Mouse (Mus musculus) liver, embryonic 16.5 days (tissue): ENCODE results near the gene Cd34. TPM values are rescaled to one million over a fixed set of nuclear protein-coding genes. Genes with fewer than 3 reads are reported as not detected.

Experiments
- ATAC-seq: fragments of 200-750 bp; cut with Nextera tagmentation; 2 replicates; pipeline ENCODE4 v1.8.0; 2017; ENCODE audit warnings: low read depth, mild to moderate bottlenecking, moderate number of reproducible peaks, moderate library complexity
- H3K27ac ChIP-seq: fragments of 300-500 bp; sonication (generic); 2 replicates; pipeline ENCODE4 v1.5.1; 2014; ENCODE audit warnings: mild to moderate bottlenecking, low read length
- H3K27me3 ChIP-seq: fragments of 300-500 bp; sonication (generic); 2 replicates; pipeline ENCODE4 v1.6.1; 2014; ENCODE audit warnings: low read depth, low read length, mixed read lengths; ENCODE audit not compliant: control insufficient read depth, insufficient read depth
- H3K36me3 ChIP-seq: fragments of 300-500 bp; sonication (generic); 2 replicates; pipeline ENCODE4 v1.6.1; 2014; ENCODE audit warnings: mild to moderate bottlenecking; ENCODE audit not compliant: control insufficient read depth, insufficient read depth
- H3K4me1 ChIP-seq: fragments of 300-500 bp; sonication (generic); 2 replicates; pipeline ENCODE4 v1.6.1; 2014; ENCODE audit warnings: low read depth, low read length, mixed read lengths; ENCODE audit not compliant: control insufficient read depth
- H3K4me2 ChIP-seq: fragments of 300-500 bp; sonication (generic); 2 replicates; pipeline ENCODE4 v1.6.1; 2014; ENCODE audit warnings: low read depth, low read length, mixed read lengths
- H3K4me3 ChIP-seq: fragments of 300-500 bp; sonication (generic); 2 replicates; pipeline ENCODE4 v1.5.1; 2014; ENCODE audit warnings: low read depth, mild to moderate bottlenecking, low read length
- H3K9ac ChIP-seq: fragments of 300-500 bp; sonication (generic); 2 replicates; pipeline ENCODE4 v1.6.1; 2014; ENCODE audit warnings: low read depth, low read length
- H3K9me3 ChIP-seq: fragments of 300-500 bp; sonication (generic); replicated peaks from 2 replicates; pipeline ENCODE4 v1.6.1; 2016; ENCODE audit warnings: low read length; ENCODE audit not compliant: control insufficient read depth
- WGBS: fragments of 180-500 bp; shearing (Covaris S2); extraction: QIAGEN DNeasy Blood & Tissue Kit; methylation state at CpG from one replicate; pipeline ENCODE4 v1.1.7; 2014; ENCODE audit not compliant: insufficient replicate concordance; 5-methylcytosine and 5-hydroxymethylcytosine counted together
- polyA plus RNA-seq: library from polyadenylated mRNA; unstranded; fragments of >200 nt; fragmentation: Nextera tagmentation; extraction: Ambion mirVana; gene quantifications from 2 replicates; pipeline ENCODE4 v1.2.1, GENCODE M21; 2015

Cd34 gene
- polyA plus RNA-seq, 1 experiment from 2014 or later: 9.4 TPM

DNA sequence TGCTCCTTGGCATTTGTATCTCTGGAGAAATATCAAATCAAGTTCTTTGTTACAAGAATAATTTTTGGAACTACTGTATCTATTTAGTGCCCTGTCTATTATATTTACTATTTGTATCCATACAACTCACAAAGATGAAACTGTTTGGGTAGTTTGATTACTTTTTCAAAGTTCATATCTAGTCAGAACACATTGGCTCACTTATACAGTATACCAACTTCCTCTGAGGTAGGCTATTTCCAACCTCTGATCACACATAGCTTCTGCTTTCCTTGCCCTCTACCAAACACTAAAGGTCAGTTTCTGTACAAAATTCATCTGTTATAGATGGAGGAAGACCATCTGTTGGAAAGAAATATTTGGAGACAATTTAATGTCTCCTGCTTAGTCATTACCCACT is 16.1 kb downstream of the Cd34 start:
- no peak for ATAC-seq
- no peaks in the 10 kb centered on the region for H3K27me3 ChIP-seq
- H3K4me1 ChIP-seq: no peaks in the 10 kb centered on the region
- no peak overlapping the region for H3K4me3 ChIP-seq
- no peaks in the 10 kb centered on the region for H3K9me3 ChIP-seq
- H3K36me3 ChIP-seq: no peaks in the 10 kb centered on the region
- no peak overlapping the region for H3K9ac ChIP-seq
- H3K27ac ChIP-seq: no peak overlapping the region
- no peak overlapping the region for H3K4me2 ChIP-seq

DNA sequence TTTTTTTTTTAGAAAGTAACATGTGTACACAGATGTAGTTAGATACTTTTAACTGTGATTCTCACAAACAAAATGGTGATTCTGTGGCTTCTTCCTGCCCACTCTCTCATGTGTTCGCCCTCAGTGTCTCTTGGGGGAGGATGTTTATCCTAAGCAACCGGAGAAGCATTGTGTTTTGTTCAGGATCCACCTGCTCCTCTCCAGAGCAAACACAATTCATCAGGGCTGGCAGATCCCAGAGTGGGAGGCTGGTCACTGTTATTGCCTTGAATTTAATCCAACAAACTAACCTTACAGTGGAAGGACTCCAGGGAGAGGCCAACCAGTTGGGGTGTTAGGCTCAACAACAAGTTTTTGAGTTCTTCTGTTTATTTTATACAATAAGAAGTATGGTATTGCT is 17.1 kb downstream of the Cd34 start:
- WGBS: 49% methylated on average over 2 of the region's 2 CpGs
- no peaks in the 10 kb centered on the region for H3K27me3 ChIP-seq
- no peak overlapping the region for H3K4me2 ChIP-seq
- no peaks in the 10 kb centered on the region for H3K9me3 ChIP-seq
- no peak overlapping the region for H3K9ac ChIP-seq
- no peak for ATAC-seq
- H3K36me3 ChIP-seq: no peaks in the 10 kb centered on the region
- no peak overlapping the region for H3K4me3 ChIP-seq
- no peaks in the 10 kb centered on the region for H3K4me1 ChIP-seq
- no peak overlapping the region for H3K27ac ChIP-seq

DNA sequence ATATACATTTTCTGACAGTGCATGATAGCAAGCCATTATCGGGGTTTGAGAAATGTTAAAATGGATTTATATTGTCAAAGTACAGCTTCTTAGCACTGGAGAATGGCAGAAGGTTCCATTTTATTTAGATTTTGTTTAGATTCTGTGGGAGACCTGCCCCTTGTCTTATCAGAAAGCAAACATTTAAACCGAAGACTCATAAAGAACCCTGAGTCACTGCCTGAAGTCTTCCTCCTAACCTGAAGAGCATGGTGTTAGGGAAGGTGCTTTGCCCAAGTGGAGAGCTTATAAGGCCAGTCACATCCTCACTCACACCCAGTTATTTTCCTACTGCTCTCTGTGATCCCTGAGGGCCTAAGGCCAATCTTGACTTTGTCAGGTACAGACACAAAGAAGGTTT is 18.4 kb downstream of the Cd34 start:
- Histone ChIP-seq H3K4me3 (no peak overlapping the region), H3K4me2 (no peak overlapping the region), H3K27me3 (no peaks in the 10 kb centered on the region), H3K9ac (no peak overlapping the region), H3K9me3 (no peaks in the 10 kb centered on the region), H3K27ac (no peak overlapping the region), H3K36me3 (no peaks in the 10 kb centered on the region), H3K4me1 (no peaks in the 10 kb centered on the region)
- 41% methylated on average over 2 of the region's 2 CpGs for WGBS
- no peak for ATAC-seq

DNA sequence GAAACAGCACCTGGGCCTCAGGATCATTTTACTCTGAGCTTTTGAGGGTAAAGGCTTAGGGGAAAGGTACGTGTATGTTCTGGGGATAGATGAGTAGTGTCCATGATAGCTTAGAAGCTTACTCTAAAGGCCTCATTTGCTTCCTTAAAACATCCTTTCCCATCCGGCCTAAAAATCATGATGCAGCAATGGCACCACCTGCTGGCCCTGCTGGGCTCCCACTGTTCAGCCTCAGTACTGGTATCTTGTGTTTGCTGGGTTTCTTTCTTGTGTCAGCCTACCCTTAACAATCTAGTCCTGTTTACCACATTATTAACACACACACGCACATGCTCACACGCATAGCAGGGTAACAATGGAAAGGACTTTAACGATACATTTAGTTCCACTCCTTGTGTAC is 23.6 kb downstream of the Cd34 start:
- no peak overlapping the region for H3K4me3 ChIP-seq
- 37% methylated on average over 5 of the region's 5 CpGs for WGBS
- no peak overlapping the region for H3K4me2 ChIP-seq
- no peak overlapping the region for H3K9ac ChIP-seq
- 0 out of 2 replicates have a peak, but pooled peaks have one; percentile 27 for ATAC-seq
- no peaks in the 10 kb centered on the region for H3K9me3 ChIP-seq
- no peak overlapping the region for H3K27ac ChIP-seq
- H3K27me3 ChIP-seq: no peaks in the 10 kb centered on the region
- no peaks in the 10 kb centered on the region for H3K36me3 ChIP-seq
- H3K4me1 ChIP-seq: no peaks in the 10 kb centered on the region

DNA sequence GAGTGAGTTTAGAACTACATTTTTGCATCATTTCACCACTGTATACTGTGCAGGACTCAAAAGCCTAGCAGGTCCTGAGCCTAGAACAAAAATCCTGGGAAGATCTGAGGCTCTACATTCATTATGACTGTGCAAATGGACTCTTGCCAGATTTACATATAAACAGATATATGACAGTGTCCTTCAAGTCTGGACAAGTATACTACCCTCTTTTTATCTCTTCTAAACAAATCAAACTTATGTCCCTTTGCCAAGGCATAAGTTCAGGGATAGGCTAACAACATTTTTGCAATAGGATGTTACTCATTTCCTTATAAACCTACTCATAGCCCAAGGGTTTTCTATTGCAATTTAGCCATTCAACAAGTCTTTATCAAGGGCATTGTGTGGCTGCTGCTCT is 24.1 kb downstream of the Cd34 start:
- Histone ChIP-seq H3K4me2 (no peak overlapping the region), H3K36me3 (no peaks in the 10 kb centered on the region), H3K27ac (no peak overlapping the region), H3K9ac (no peak overlapping the region), H3K9me3 (no peaks in the 10 kb centered on the region), H3K4me3 (no peak overlapping the region), H3K4me1 (no peaks in the 10 kb centered on the region), H3K27me3 (no peaks in the 10 kb centered on the region)
- no peak for ATAC-seq

DNA sequence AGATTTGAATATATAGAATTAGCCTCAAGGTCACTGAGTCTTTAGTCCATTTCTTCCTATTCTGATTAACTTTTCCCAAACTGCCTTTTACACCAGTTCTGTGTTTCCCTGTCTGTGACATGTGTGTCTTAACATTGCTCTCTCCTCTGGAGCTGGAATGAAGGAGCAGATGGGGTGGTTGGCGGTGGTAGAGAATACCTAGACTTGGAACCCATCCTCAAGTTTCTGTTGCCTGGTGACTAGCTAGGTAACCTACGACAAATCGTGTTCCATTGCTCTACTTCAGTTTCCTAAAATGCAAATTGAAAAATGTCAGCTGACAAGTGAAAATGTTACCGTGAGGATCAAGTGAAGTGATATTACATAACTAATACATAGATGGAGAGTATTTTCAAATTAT is 33.4 kb downstream of the Cd34 start:
- Histone ChIP-seq H3K4me2 (no peak overlapping the region), H3K27ac (no peak overlapping the region), H3K9me3 (no peaks in the 10 kb centered on the region), H3K4me1 (peaks cover 7% of the 10 kb centered on the region), H3K4me3 (no peak overlapping the region), H3K36me3 (no peaks in the 10 kb centered on the region), H3K27me3 (no peaks in the 10 kb centered on the region), H3K9ac (no peak overlapping the region)
- 64% methylated on average over 4 of the region's 4 CpGs for WGBS
- no peak for ATAC-seq

DNA sequence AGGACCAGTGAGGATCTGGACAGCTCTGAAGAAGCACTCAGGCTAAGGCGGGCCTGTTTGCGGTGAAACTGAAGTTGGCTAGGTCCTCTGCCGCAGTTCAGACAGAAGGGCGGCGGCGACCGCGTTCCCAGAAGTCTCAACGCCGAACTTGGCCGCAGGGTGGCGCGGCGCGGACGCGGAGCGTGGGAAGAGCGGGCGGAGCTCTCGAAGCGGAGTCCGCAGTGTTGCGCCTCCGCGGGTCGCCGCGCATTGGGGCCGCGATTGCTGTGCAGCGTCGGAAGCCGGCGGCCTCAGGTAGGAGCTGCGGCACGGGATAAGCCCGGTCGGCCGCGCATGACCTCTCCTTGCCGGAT is 37.5 kb downstream of the Cd34 start:
- Histone ChIP-seq H3K4me3 (peak overlapping the region; percentile 75), H3K27me3 (no peaks in the 10 kb centered on the region), H3K4me2 (peak overlapping the region; percentile 98), H3K27ac (peak overlapping the region; percentile 57; the same call in 1 of the 2 replicates), H3K4me1 (peaks cover 26% of the 10 kb centered on the region), H3K9ac (peak overlapping the region; percentile 82), H3K9me3 (no peaks in the 10 kb centered on the region), H3K36me3 (no peaks in the 10 kb centered on the region)
- peak; percentile 85 for ATAC-seq
- under 1% methylated on average over 41 of the region's 42 CpGs for WGBS

DNA sequence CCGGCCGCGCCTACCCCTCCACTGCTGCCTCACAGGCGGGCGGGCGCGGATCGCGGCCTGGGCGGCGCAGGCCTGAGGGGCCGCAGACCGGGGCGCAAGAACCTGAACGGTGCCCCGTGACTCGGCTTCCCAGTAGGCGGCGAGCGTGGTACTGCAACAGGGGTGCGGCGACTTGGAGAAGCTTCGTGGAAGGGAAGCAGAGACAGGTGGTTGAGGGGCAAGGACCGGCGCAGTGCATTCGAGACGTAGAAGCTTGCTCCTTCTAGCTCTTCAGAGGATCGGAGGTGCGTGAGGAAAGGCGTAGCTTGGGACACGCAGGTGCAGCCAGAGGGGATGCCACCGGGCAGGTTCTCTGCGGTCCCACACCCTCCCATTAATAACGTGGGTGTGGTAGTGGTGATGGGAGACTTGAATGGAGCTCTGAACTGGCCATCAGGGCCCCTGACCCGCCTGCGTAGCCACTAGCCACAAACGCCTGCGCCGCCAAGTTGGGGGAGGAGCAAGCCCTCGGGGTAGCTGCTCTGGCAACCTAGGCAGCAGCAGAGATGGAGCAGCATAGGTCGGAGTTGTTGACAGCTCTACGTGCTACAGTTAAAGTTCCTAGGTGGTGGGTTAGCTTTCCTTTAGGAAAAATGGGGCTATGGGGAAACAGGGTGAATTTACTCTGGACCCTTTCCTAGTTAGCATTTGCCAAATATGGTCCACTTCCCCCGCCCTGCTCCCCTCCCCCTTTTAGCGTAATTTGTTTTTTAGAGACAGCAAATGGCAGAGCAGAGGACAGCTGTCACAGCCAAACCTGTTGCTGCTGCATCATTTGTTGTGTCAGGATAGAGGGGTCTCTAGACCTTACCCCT is 38.1 kb downstream of the Cd34 start:
- peak; percentile 85 for ATAC-seq
- Histone ChIP-seq H3K4me1 (peaks cover 31% of the 10 kb centered on the region), H3K9ac (peak overlapping the region; percentile 82), H3K27me3 (no peaks in the 10 kb centered on the region), H3K4me3 (peak overlapping the region; percentile 75), H3K27ac (peak overlapping the region; percentile 57; the same call in 1 of the 2 replicates), H3K9me3 (no peaks in the 10 kb centered on the region), H3K36me3 (no peaks in the 10 kb centered on the region), H3K4me2 (peak overlapping the region; percentile 98)
- 1% methylated on average over 44 of the region's 44 CpGs for WGBS

DNA sequence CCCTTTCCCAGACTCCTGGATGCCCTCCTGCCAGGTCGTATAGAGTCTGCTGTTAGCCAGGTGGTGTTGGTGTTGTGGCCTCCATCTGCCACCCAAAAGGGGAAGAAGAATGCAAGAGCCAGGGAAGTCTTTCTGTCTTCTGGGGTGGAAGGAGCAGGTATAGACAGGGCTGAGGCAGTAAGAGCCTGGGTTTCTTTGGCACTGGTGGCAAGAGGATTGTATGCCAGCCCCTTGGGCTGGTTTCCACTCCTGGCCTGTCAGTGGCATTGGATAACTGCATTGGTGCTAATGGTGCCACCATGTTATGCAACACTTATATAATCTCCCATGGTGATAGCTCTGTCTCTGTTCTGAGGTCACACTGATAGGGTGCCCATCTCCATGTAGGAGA is 38.7 kb downstream of the Cd34 start:
- Histone ChIP-seq H3K27me3 (no peaks in the 10 kb centered on the region), H3K9ac (peak overlapping the region; percentile 82; the same call in 1 of the 2 replicates), H3K4me3 (peak overlapping the region; percentile 75), H3K4me2 (peak overlapping the region; percentile 98), H3K4me1 (peaks cover 34% of the 10 kb centered on the region), H3K9me3 (no peaks in the 10 kb centered on the region), H3K36me3 (no peaks in the 10 kb centered on the region), H3K27ac (no peak overlapping the region)
- ATAC-seq: no peak
- 21% methylated on average over 1 of the region's 1 CpGs for WGBS
